Mouse (Mus musculus) thymus, postnatal 36 days (tissue): Measurements from ENCODE around the gene Amigo1.

Experiments used
- DNase-seq, 2 experiments: peaks; one replicate each; pipeline ENCODE4 v3.0.0; 2022; ENCODE audit warnings: mixed read lengths in 2 of 2

Amigo1 gene

GRCm38 (mm10) chr3:108184742-108185141, 1.4 kb upstream of the Amigo1 start:
- no peak for DNase-seq

DNA sequence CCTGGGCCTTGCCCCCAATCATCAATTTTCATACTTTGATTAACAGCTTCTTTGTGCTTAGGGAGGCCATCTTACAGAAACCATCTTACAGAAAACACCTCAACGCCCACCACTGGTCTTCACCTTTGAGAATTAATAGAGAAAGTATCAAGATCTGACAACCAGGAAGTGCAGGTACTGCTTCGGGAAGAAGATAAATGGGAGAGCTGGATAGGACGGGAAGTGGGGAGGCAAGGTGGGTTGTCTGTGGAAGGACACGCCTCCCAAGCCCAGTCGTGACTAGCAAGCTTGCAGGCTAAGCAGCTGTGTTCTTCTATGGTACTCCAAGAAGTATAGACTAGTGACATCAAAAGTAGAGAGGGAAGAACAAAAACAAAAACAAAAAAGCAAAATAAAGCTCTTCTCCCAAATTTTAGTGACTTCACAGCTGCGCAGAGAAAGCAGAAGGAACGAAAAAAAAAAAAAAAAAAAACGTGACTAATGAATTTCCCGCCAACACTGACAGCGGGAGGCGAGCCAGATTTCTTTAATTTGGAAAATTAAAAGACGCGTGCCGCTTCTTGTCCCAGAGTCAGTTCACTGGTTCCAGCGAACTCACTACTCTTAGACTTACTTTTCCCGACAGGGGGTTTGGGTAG, 556 bp upstream of the Amigo1 start:
- DNase-seq = no peak

DNA sequence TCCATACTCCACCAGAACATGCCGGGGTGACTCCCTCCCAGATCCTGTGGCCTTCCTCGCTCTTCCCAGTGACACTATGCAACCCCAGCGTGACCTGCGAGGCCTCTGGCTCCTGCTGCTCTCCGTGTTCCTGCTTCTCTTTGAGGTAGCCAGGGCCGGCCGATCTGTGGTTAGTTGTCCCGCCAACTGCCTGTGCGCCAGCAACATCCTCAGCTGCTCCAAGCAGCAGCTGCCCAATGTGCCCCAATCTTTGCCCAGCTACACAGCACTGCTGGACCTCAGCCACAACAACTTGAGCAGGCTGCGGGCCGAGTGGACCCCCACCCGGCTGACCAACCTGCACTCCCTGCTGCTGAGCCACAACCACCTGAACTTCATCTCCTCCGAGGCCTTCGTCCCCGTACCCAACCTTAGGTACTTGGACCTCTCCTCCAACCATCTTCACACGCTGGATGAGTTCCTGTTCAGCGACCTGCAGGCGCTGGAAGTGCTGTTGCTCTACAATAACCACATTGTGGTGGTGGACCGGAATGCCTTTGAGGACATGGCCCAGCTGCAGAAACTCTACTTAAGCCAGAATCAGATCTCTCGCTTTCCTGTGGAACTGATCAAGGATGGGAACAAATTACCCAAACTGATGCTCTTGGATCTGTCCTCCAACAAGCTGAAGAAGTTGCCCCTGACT, 1.1 kb downstream of the Amigo1 start:
- DNase-seq = no peak

DNA sequence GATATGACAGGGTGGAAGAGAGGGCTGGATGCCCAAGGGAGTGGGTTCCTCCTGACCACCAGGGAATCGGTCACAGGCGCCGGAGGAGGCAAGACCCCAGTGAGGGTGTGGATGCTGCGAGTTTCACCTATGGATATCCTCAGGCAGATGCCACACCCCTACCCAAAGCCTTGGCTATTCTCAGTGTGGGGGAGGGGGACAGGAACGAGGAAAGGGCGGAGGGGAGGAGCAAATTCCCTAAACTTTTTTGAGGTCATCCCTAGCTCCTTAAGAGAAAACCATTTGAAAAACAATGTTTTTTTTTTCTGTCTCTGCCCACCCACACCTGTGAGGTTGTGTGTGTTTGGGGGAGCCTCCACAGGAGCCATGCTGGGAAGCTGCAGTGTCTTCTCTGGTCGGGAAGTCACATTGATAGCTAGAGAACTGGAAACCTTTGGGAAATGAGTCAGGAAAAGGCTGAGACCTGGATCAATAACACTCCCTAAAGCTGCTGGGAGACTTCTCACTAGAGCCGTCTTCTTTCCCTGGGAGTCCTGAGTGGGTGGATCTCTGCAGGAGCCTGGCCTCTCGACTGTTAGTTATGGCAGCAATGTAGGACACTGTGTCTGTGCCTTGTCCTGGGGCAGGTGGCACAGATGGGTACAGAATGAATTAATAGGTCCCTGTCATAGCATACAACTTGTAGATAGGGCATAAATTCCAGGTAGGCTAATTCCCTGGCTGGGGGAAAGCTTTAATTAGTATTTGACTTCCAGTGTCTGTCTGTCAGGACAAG, 2.8 kb downstream of the Amigo1 start:
- DNase-seq = no peak

DNA sequence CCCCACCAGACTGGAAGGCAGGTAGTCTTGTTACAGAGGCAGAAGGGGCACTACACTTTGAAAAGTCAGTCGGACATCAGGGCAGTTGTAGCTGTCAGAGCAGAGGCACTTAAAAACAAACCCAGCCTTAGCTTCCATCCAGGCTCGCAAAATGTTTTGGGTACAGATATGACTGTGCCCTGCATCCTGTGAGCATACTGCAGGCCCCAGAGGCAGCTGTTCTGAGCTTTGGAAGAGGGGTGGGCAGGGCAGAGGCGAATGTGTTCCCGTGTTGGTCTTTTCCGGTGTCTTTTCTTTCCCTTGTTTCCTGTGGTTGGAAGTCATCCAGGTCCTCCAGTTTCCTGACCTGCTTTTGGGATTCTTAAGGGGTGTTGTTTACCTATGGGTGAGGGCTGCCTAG, 3.8 kb downstream of the Amigo1 start:
- DNase-seq = no peak

DNA sequence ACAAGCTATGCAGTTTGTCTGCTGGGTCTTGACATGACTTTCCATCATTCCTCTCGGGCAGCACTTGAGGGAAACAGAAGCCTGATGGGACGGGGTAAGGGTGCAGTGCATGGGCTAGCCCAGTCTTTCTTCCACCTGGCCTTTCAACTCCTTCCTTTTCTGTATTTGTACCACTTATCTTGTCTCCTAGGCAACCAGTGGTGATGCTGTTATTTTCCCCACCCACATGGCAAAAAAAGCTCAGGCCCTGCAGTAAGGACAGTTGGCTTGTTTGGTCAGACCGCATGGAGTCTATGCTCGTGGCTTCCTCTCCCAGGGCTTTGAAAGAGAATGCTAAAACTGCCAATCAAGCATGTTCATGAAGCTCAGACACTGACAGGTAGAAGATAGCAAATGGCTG, 7.6 kb downstream of the Amigo1 start:
- DNase-seq = no peak

GRCm38 (mm10) chr3:108195287-108195686, 9.2 kb downstream of the Amigo1 start:
- DNase-seq = no peak

GRCm38 (mm10) chr3:108195941-108196590, 9.9 kb downstream of the Amigo1 start:
- no peak for DNase-seq

DNA sequence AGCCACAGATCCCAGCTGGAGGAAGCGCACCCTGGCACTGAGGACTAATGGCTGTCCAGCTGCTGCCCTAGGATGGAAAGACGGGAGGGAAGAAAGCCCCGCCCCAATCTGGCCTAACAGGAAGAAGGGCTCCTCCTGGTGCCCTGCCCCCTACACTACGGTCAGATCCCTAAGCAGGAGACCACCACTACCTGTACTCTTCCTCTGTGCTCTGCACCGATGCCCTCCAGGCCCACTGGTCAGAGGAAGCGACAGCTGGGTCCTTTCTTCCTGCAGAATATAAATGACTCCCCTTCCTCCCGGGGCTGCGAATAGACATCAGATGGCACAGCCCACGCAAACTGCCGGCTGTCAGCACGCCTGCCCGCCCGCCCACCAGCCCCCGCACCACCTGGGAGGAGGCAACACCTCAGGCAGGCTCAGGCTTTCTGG, 10.9 kb downstream of the Amigo1 start:
- DNase-seq = no peak

DNA sequence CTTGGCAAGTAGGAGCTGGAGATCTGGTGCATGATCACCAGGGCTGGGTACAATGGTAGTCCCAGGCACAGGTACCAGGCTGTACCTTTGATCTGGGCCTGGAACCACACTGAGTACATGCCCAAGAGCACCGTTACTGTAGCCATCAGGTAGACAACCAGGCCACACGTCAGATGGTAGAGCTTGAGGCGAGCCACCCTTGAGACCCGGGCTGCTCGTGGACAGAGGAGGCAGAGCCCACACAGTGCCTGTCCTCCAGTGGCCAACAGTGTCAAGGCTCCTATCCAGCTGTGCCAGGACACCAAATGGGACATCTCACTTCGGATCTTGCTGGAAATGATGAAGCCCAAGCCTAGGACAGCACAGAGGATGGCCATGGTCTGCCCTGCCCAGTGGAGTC, 13.1 kb downstream of the Amigo1 start:
- DNase-seq = no peak

GRCm38 (mm10) chr3:108200329-108201323, 14.5 kb downstream of the Amigo1 start, which contains the start of gene Cyb561d1:
Gene Cyb561d1 (minus strand): TSS chr3:108201212.
- DNase-seq = peak; percentile 98 to 99

GRCm38 (mm10) chr3:108202506-108202905, 16.4 kb downstream of the Amigo1 start:
- DNase-seq = no peak

- no peak for DNase-seq
Measured at GRCm38 (mm10) chr3:108203212-108203611, 17.1 kb downstream of the Amigo1 start.

DNA sequence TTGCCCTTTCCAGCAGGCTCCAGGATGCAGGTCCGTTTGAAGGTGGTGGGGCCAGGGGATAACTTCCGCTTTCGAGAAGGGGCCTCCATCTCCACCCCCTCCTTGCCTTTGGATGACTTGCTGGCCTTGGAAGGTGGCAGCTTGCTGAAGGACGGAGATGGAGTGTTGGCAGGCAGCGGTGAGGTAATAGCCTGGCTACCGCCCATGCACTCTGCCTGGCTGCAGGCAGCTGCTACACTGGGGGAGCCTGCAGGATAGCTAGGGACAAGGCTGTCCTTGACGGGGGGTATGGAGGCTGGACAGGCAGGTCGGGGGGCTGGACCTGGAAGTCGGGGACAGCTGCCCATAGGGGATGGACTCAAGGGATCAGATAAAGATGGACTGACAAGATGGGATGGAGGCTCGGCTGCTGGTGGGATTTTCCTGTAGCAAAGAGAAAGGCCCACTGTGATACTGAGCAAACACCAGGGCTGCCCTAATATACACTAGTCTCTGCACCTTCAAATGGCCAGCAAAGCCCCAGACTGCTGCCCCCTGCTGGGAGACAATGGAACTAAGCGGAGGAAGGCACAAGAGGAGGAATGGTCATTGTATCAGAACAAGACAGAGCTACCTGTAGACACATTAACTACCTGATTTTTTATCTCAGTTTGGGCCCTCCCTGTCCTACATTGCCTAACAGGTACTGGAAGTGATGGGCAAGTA, 17.6 kb downstream of the Amigo1 start:
- DNase-seq = peak; percentile 72 to 77

- DNase-seq = no peak
Measured at GRCm38 (mm10) chr3:108204470-108204869, 18.3 kb downstream of the Amigo1 start.

DNA sequence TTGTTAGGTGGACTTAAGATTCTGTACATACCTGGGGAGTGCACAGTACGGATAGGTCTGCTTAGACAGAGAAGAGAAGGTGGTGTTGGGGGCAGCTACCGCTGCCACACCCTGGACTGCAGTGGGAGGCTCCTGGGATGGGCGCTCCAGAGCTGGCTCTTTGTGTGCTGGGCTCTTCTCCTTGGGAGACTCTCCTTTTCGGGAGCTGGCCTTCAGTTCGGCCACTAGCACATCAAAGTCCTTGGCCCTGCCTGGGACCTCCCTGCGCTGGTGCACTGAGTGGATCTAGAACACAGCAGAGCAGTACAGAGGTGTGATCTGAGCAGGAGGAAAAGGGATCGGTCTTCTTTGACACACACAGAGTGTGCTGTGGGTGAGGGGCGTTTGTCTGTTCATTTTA, 19.5 kb downstream of the Amigo1 start:
- no peak for DNase-seq

- DNase-seq = no peak
Measured at GRCm38 (mm10) chr3:108206731-108207375, 20.7 kb downstream of the Amigo1 start.

- no peak for DNase-seq
Measured at GRCm38 (mm10) chr3:108209001-108209400, 22.9 kb downstream of the Amigo1 start.

DNA sequence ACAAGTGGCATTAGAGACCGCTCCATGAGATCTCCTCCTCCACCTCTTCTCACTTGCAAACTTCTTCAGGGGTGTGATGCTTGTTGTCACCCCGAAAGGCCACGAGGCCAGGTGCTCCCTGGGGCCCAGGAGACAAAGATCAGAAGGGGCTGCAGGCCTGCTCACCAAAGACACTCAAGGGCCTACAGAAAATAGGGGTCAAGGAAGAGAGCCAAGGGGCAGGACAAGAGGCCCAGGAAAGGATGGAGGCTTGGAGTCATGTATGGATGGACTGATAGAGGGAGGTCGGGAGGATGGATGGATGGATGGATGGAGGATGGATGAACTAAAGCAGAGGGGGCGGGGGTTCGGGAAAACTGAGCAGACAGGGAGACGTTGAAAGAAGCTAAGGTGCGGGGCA, 23.4 kb downstream of the Amigo1 start:
- DNase-seq = no peak

GRCm38 (mm10) chr3:108209946-108210770, 24.0 kb downstream of the Amigo1 start:
- peak; percentile 91 to 95 for DNase-seq
